Mouse (Mus musculus) bone marrow macrophage, adult 2 months (primary cell): ENCODE measurements around the gene Cracr2b.

Experiments
- CTCF ChIP-seq: IDR thresholded peaks from 2 replicates; pipeline ENCODE4 v1.5.1; 2012; ENCODE audit warnings: low read depth, mild to moderate bottlenecking, low read length, moderate library complexity
- POLR2A ChIP-seq: IDR thresholded peaks from 2 replicates; pipeline ENCODE4 v1.6.1; 2012; ENCODE audit warnings: mild to moderate bottlenecking, low read depth, low read length, borderline replicate concordance

- TF ChIP-seq CTCF (no peak), POLR2A (no peak)
These were observed 24.3 kb downstream of the Cracr2b start for GRCm38 (mm10) chr7:141485186-141485585.
